Mouse (Mus musculus) lung, postnatal 0 days (tissue): ENCODE measurements around the gene Fam189b. TPM values are rescaled to one million over a fixed set of nuclear protein-coding genes. Genes with fewer than 3 reads are reported as not detected.

Experiments used
- ATAC-seq: fragments of 200-750 bp; cut with Nextera tagmentation; 2 replicates; pipeline ENCODE4 v1.8.0; 2017; ENCODE audit warnings: moderate library complexity
- DNase-seq: peaks from one replicate; pipeline ENCODE4 v3.0.0-alpha.2; 2016; ENCODE audit warnings: low spot score
- H3K27ac ChIP-seq: fragments of 300-500 bp; sonication (generic); 2 replicates; pipeline ENCODE4 v1.5.1; 2014; ENCODE audit warnings: antibody characterized with exemption, mild to moderate bottlenecking, low read length, mixed read lengths
- H3K27me3 ChIP-seq: fragments of 300-500 bp; sonication (generic); replicated peaks from 2 replicates; pipeline ENCODE4 v1.6.1; 2014; ENCODE audit warnings: low read length, mixed read lengths; ENCODE audit not compliant: insufficient read depth
- H3K36me3 ChIP-seq: fragments of 300-500 bp; sonication (generic); 2 replicates; pipeline ENCODE4 v1.6.1; 2014; ENCODE audit warnings: low read length, mixed read lengths; ENCODE audit not compliant: insufficient read depth
- H3K4me1 ChIP-seq: fragments of 300-500 bp; sonication (generic); 2 replicates; pipeline ENCODE4 v1.6.1; 2014; ENCODE audit warnings: antibody characterized with exemption, low read depth, low read length, mixed read lengths; ENCODE audit not compliant: insufficient read depth
- H3K4me2 ChIP-seq: fragments of 300-500 bp; sonication (generic); replicated peaks from 2 replicates; pipeline ENCODE4 v1.6.1; 2014; ENCODE audit warnings: low read depth, mild to moderate bottlenecking, low read length, moderate library complexity, mixed read lengths
- H3K4me3 ChIP-seq: fragments of 300-500 bp; sonication (generic); 2 replicates; pipeline ENCODE4 v1.5.1; 2014; ENCODE audit warnings: low read depth, low read length
- H3K9ac ChIP-seq: fragments of 300-500 bp; sonication (generic); replicated peaks from 2 replicates; pipeline ENCODE4 v1.6.1; 2014; ENCODE audit warnings: low read depth, mild to moderate bottlenecking
- H3K9me3 ChIP-seq: fragments of 300-500 bp; sonication (generic); 2 replicates; pipeline ENCODE4 v1.6.1; 2016; ENCODE audit warnings: low read length, mixed read lengths
- CTCF ChIP-seq: IDR thresholded peaks from 2 replicates; pipeline ENCODE4 v1.5.1; 2016; ENCODE audit warnings: antibody characterized with exemption, mild to moderate bottlenecking
- EP300 ChIP-seq: IDR thresholded peaks from 2 replicates; pipeline ENCODE4 v1.6.1; 2016; ENCODE audit warnings: antibody characterized with exemption, mild to moderate bottlenecking, control low read depth
- WGBS: fragments of 180-500 bp; shearing (Covaris S2); extraction: QIAGEN DNeasy Blood & Tissue Kit; methylation state at CpG from one replicate; pipeline ENCODE4 v1.1.7; 2014; 5-methylcytosine and 5-hydroxymethylcytosine counted together
- polyA plus RNA-seq: library from polyadenylated mRNA; unstranded; fragments of >200 nt; fragmentation: Nextera tagmentation; extraction: Ambion mirVana; gene quantifications from 2 replicates; pipeline ENCODE4 v1.2.1, GENCODE M21; 2015

Gene Fam189b
- polyA plus RNA-seq, 1 experiment from 2014 or later = 6.6 TPM

GRCm38 (mm10) chr3:89147101-89147978 is 35.6 kb upstream of the Fam189b start:
- Histone ChIP-seq H3K9me3 (no peaks in the 10 kb centered on the region), H3K4me3 (peak overlapping the region; percentile 17; the same call in 1 of the 2 replicates), H3K9ac (no peak overlapping the region), H3K4me2 (peak overlapping the region; percentile 49), H3K4me1 (no peaks in the 10 kb centered on the region), H3K27me3 (0 out of 2 replicates have a peak, but pooled peaks cover 4% of the 10 kb centered on the region), H3K36me3 (no peaks in the 10 kb centered on the region), H3K27ac (no peak overlapping the region)
- ATAC-seq (peak; percentile 84), DNase-seq (peak; percentile 55)
- WGBS = 25% methylated on average over 26 of the region's 26 CpGs
- TF ChIP-seq CTCF = no peak

GRCm38 (mm10) chr3:89147979-89148311 is 35.0 kb upstream of the Fam189b start:
- DNase-seq (no peak), ATAC-seq (peak; percentile 40)
- Histone ChIP-seq H3K27me3 (0 out of 2 replicates have a peak, but pooled peaks cover 4% of the 10 kb centered on the region), H3K4me1 (no peaks in the 10 kb centered on the region), H3K9me3 (no peaks in the 10 kb centered on the region), H3K9ac (no peak overlapping the region), H3K4me3 (peak overlapping the region; percentile 17; the same call in 1 of the 2 replicates), H3K27ac (no peak overlapping the region), H3K4me2 (peak overlapping the region; percentile 49), H3K36me3 (no peaks in the 10 kb centered on the region)
- WGBS = 10% methylated on average over 15 of the region's 15 CpGs
- TF ChIP-seq CTCF = no peak
- no peak for TF ChIP-seq EP300

GRCm38 (mm10) chr3:89148567-89148966 is 34.4 kb upstream of the Fam189b start:
- no peak overlapping the region for H3K9ac ChIP-seq
- no peak for TF ChIP-seq EP300
- TF ChIP-seq CTCF = no peak
- ATAC-seq = no peak
- H3K27ac ChIP-seq = no peak overlapping the region
- H3K4me2 ChIP-seq = no peak overlapping the region
- H3K27me3 ChIP-seq = 0 out of 2 replicates have a peak, but pooled peaks cover 4% of the 10 kb centered on the region
- H3K36me3 ChIP-seq = no peaks in the 10 kb centered on the region
- WGBS = 66% methylated on average over 14 of the region's 14 CpGs
- no peaks in the 10 kb centered on the region for H3K9me3 ChIP-seq
- no peaks in the 10 kb centered on the region for H3K4me1 ChIP-seq
- H3K4me3 ChIP-seq = no peak overlapping the region
- DNase-seq = no peak

GRCm38 (mm10) chr3:89152084-89152835 is 30.7 kb upstream of the Fam189b start:
- Histone ChIP-seq H3K36me3 (no peaks in the 10 kb centered on the region), H3K4me2 (no peak overlapping the region), H3K27me3 (0 out of 2 replicates have a peak, but pooled peaks cover 4% of the 10 kb centered on the region), H3K27ac (no peak overlapping the region), H3K9me3 (no peaks in the 10 kb centered on the region), H3K4me1 (no peaks in the 10 kb centered on the region), H3K9ac (no peak overlapping the region), H3K4me3 (no peak overlapping the region)
- ATAC-seq = peak; percentile 48; the same call in 1 of the 2 replicates
- peak; percentile 25 for DNase-seq
- 44% methylated on average over 17 of the region's 17 CpGs for WGBS
- no peak for TF ChIP-seq CTCF
- no peak for TF ChIP-seq EP300

- Histone ChIP-seq H3K4me1 (peaks cover 6% of the 10 kb centered on the region), H3K36me3 (no peaks in the 10 kb centered on the region), H3K9me3 (no peaks in the 10 kb centered on the region), H3K9ac (no peak overlapping the region), H3K27me3 (peaks cover 11% of the 10 kb centered on the region; the same call in 1 of the 2 replicates), H3K4me2 (no peak overlapping the region), H3K4me3 (no peak overlapping the region), H3K27ac (no peak overlapping the region)
- 81% methylated on average over 8 of the region's 8 CpGs for WGBS
- no peak for DNase-seq
- TF ChIP-seq CTCF (no peak), EP300 (no peak)
- ATAC-seq = no peak
Measured at GRCm38 (mm10) chr3:89156951-89157350, 26.0 kb upstream of the Fam189b start.

GRCm38 (mm10) chr3:89158651-89159050 is 24.3 kb upstream of the Fam189b start:
- Histone ChIP-seq H3K27me3 (peaks cover 11% of the 10 kb centered on the region; the same call in 1 of the 2 replicates), H3K27ac (no peak overlapping the region), H3K36me3 (no peaks in the 10 kb centered on the region), H3K9ac (no peak overlapping the region), H3K4me1 (peaks cover 6% of the 10 kb centered on the region), H3K9me3 (no peaks in the 10 kb centered on the region), H3K4me2 (no peak overlapping the region), H3K4me3 (no peak overlapping the region)
- DNase-seq (no peak), ATAC-seq (no peak)
- WGBS = 17% methylated on average over 7 of the region's 7 CpGs
- TF ChIP-seq CTCF (no peak), EP300 (no peak)
